Mouse (Mus musculus): Measurements from ENCODE around the gene Sfxn5.

Gene Sfxn5

DNA sequence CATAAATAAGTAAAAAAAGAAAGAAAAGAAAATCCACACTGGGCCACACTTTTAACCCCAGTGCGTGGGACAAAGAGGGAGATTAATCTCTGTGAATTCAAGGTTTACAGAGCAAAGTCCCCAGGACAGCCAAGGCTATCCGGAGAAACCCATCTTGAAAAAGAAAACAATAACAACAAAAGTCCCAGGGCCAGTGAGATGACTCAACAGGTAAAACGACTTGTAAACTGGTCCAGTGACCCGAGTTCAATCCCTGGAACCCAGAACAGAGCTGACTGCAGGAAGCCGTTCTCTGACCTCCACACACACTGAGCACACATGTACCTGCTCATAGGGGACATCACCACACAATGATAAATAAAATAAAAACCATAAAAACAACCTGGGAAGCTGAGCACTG, 31.2 kb upstream of the Sfxn5 start:
- DNase-seq (ENCODE audit: low spot score), result no peak

DNA sequence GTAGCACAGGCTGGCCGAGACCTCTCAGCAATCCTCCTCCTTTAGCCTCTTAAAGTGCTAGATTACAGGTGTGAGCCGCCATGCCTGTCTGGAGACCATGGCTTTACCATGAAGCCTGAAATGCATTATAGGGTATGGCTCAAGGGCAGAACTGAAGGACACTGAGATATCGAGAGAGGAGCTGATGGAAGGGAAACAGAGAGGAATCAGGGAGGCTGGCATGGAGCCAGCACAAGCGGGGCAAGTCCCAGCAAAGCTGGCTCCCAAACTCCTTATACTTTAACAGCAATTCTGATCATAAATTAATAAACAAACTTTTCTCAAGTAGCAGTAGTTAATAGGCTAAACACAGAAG, 30.7 kb upstream of the Sfxn5 start:
- DNase-seq (ENCODE audit: low spot score), result no peak

- DNase-seq (ENCODE audit: low spot score), result no peak
These were observed 30.1 kb upstream of the Sfxn5 start for GRCm38 (mm10) chr6:85363231-85363905.

- no peak for DNase-seq (ENCODE audit: low spot score)
These were observed 29.4 kb upstream of the Sfxn5 start for GRCm38 (mm10) chr6:85362610-85363009.

- no peak for DNase-seq (ENCODE audit: low spot score)
These were observed 27.1 kb upstream of the Sfxn5 start for GRCm38 (mm10) chr6:85360311-85360710.

DNA sequence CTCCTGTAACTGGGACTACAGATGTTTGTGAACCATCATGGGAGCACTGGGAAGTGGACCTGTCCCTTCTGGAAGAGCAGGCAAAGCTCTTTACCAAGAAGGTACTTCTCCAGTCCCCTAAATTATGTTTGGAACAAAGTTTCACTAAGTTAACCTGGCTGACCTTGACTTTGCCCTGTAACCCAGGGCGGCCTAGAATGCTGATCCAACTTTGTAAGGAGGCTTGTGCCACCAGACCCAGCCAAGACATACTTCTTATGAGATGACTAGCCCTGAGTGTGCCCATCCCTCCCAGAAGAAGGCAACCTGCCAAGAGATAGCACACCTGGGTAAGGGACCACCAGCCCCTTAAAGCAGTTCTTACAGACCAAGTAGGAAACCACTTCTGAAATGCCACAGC, 25.7 kb upstream of the Sfxn5 start:
- DNase-seq (ENCODE audit: low spot score), result no peak

DNA sequence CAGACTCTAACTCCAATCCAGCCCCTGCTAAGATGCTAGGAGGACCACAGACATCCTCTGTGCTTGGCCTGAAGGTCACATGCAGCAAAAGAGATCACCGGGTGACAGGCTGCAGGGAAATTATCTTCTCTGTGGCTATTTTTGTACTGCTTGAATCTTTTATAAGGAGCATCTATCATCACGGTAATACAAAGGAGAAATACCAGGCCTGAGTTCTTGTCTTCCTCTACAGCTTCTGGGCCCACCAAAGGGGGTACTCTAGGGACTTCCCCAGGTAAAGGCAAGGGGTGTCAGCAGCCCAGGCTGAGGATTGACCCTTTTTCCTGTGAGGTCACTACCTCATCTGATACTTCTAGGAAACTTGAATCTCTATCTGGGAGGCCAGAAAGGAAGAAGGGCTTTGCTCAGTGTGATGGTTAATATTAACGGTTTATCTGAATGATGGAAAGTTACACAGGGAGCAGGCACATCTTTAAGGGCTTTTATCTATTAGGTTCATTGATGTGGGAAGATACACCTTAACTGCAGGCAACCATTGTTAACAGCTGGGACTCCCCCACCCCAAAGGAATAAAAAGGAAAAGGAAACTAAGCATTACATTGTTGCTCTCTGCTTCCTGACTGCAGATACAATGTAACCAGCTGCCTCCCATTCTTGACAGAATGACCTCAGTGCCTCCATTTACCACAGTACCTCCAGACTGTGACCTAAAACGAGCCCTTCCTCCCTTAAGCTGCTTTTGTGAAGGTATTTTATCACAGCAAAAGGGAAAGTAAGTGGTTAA, 23.7 kb upstream of the Sfxn5 start:
- DNase-seq (ENCODE audit: low spot score), result no peak

- DNase-seq (ENCODE audit: low spot score), result no peak
These were observed 22.5 kb upstream of the Sfxn5 start for GRCm38 (mm10) chr6:85355753-85356152.

- DNase-seq (ENCODE audit: low spot score), result no peak
These were observed 21.5 kb upstream of the Sfxn5 start for GRCm38 (mm10) chr6:85354709-85355108.

DNA sequence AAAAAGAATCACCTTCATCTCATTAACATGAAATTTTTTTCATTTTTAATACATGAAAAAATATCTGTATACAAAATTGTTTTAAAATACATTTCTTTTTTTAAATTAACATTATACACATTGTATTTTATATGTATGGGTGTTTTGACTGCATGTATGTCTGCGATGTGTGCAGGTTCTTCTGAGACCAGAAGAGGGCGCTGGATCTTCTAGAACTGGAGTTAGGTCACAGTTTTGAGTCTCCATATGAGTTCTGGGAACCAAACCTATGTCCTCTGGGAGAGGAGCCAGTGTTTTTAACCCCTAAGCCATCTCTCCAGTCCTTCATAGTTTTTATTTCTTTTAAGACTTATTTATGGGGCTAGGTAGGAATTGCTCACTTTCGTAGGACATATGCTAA, 20.5 kb upstream of the Sfxn5 start:
- no peak for DNase-seq (ENCODE audit: low spot score)

DNA sequence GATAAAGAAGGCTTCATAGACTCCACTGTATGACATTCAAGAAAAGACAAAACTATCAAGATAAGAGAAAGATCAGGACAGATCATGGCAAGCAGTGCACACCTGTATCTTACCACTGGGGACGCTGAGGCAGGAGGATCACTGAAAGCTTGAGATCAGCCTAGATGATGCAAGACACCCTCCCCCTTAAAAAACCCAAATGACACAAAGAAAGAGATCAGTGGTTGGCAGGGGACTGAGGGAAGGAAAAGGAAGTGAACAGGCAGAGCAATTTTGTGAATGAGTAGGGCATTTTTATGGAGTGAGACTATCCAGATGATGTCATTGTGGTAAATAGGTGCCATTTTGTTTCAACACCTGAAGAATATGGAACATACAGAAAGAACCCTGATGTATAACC, 16.9 kb upstream of the Sfxn5 start:
- DNase-seq (ENCODE audit: low spot score), result no peak

GRCm38 (mm10) chr6:85349246-85349645, 16.0 kb upstream of the Sfxn5 start:
- DNase-seq (ENCODE audit: low spot score), result no peak

DNA sequence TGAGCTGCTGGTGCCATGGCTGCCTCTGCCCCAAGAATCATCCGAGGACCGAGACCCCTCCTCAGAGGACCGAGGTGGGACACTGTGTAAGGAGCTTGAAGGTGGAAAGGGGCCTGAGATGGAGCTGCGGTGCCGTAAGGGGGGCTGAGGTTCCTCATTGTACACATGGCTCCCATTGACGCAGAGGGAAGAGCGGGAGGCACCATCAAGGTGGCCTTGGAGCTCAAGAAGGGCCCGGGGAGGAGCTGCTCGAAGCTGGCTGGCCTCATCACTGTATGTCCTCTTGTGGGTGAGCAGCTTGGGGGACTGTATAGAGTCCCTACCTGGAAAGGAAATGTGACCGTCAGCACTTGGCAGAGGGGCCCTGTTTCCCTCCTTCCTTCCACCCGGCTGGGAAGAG, 14.9 kb upstream of the Sfxn5 start:
- DNase-seq (ENCODE audit: low spot score), result no peak

DNA sequence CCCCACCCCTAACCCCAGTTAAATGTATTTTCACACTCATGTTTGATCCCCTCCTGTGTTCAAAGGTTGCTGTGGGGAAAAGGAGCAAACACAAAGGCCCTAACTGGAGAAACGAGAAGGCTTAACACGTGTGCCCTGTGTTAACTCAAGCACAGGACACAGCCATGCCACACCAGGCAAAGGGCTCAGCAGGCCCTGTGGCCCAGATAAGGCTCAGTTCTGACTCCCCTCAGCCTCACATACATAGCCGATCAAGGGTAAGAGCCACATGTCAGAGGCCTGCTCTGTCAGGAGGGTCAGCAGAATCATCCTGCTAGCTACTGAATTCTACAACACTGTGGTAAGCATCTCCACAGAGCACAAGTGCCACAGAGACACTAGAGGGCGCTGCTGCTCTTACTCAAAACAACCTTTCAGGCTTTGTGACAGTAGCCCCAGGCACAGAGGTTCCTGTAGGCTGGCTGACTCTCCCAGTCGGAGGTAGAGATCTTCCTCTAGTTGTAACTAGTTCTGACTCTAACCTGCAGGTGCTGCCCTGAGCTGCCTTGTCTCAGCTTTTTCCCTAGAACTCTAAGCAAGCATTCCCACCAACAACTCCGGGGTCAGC, 12.9 kb upstream of the Sfxn5 start:
- DNase-seq (ENCODE audit: low spot score), result peak; percentile 85

DNA sequence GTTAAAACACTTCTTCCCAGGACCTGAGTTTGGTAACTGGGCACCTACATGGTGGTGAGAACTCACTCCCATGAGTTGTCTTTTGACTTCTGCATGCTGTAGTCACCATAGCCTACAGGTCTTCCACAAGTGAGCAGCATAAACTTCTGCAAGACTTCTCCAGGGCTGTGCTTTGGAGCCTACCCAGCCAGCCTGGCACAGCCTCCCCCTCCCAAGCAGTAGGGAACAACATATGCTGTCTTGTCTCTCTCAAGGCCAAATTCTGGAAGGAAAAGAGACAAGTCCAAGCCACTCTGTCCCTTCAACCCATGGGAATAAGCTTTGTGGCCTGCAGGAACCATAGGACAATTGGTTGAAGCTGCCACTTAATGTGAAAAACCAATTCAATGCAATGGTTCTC, 11.7 kb upstream of the Sfxn5 start:
- no peak for DNase-seq (ENCODE audit: low spot score)

GRCm38 (mm10) chr6:85343027-85343426, 9.8 kb upstream of the Sfxn5 start:
- no peak for DNase-seq (ENCODE audit: low spot score)

- DNase-seq (ENCODE audit: low spot score), result no peak
These were observed 8.7 kb upstream of the Sfxn5 start for GRCm38 (mm10) chr6:85341814-85342501.

DNA sequence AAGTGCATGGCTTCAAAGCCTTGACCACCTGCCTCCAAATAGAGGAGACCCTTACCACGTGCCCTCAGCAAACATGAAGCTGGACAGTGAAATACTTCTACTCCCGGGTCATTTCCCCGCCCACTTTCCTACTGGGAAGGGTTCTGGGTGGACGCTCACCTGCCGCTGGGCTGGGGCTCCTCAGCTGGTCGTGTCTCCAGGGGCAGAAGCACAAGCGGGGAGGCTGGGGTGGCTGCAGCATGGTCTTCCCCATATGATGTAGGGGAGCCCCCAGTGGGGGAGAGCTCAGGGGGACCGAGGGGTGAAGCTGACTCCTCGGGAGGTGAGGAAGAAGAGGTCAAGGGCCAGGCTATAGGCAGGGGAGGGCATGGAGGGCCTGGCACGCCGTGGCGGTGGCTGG, 7.0 kb upstream of the Sfxn5 start:
- no peak for DNase-seq (ENCODE audit: low spot score)

- DNase-seq (ENCODE audit: low spot score), result peak; percentile 45
These were observed 6.2 kb upstream of the Sfxn5 start for GRCm38 (mm10) chr6:85339273-85339901.

DNA sequence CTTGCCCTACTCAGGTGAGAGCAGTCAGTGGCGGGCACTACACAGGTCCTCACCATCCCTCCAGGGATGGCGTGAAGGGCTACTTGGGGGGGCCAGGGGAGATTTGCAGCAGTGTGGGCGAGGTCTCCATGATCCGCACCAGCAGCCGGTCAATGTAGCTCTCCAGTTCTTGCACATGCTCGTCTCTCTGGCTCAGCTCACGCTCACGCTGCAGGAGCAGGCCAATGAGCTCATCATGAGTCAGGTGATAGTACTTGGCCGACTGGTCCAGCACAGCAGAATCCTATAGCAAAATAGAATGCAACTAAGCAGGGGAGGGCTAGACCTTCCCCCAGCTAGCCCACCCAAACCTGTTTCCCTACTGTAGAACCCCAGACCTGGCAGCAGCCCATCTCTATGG, 3.7 kb upstream of the Sfxn5 start:
- no peak for DNase-seq (ENCODE audit: low spot score)

GRCm38 (mm10) chr6:85335352-85335751, 2.1 kb upstream of the Sfxn5 start:
- DNase-seq (ENCODE audit: low spot score), result no peak

DNA sequence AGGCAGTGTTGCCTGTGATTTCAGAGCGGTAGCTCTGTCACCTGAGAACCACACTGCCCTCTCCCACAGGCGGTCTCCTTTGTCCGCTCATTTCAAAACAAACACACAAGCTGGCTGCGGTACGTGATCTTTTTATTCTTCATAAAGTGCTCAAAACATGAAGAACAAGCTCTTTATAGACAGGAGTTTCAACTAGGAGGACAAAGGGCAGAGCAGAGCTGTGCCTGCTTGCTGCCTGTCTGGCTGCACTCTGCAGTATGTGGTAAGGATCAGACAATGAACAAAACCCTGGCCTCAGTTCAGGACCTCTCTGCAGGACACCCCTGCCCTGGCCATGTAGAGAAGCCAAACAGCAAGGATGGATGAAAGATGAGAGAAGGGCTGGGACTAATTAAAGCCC, 1.6 kb upstream of the Sfxn5 start:
- DNase-seq (ENCODE audit: low spot score), result no peak
